ENCODE assay signal across 8 mouse cellular contexts in the genomic region with DNA sequence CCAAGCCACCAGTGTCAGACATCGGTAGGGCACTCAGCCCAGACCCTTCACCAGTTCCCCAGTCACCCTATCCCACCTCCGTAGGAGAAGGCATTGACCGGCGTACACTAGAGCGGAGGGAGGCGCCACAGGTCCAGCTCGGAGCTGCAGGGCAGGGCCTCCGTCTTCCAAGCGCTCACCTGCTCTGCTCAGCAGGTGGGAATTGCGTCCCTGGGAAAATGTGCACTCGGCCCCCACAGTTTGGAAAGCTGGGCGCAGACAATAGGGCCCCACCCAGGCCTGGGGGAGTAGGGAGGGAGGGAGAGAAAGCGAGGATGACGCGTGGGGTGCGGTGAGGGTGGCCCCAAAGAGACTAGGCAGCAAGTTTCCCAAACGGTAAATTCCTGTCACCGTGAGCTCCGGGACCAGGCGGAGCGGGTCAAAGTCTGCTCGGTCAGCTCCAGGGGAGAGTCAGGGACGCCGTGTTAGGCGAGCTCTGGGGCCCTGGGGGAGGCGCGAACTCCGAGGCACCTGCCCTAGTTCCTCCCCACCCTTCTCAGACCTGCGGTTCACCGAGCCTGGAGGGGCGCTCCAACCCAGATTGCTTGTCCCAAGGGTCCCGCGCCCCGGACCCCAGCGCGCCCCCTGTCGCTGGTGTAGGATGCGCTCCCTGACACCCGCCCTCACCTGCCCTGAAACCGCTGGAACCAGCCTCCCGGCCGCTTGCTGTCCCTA. TPM values are rescaled to one million over a fixed set of nuclear protein-coding genes. Genes with fewer than 3 reads are reported as not detected.
DNase-seq lines count a peak whose midpoint lies in the region; ATAC-seq lines count a peak whose summit lies in the region.

No protein-coding gene starts in this region.

- peak overlapping the region; percentile 69; the same call in 1 of the 2 replicates for H3K27ac ChIP-seq in forebrain, embryonic 12.5 days
- peak overlapping the region; percentile 78 for H3K27ac ChIP-seq in hindbrain, embryonic 16.5 days (ENCODE audit: low read depth, low read length)
- peak overlapping the region; percentile 77 for H3K27ac ChIP-seq in liver, embryonic 12.5 days
- no peak overlapping the region for H3K27ac ChIP-seq in neural tube, embryonic 11.5 days (ENCODE audit: low read depth, low read length)

- no peaks in the 10 kb centered on the region for H3K9me3 ChIP-seq in forebrain, embryonic 12.5 days
- H3K9me3 ChIP-seq in hindbrain, embryonic 16.5 days (ENCODE audit: control insufficient read depth, low read length): no peaks in the 10 kb centered on the region
- H3K9me3 ChIP-seq in liver, embryonic 12.5 days (replicated peaks): no peaks in the 10 kb centered on the region
- no peaks in the 10 kb centered on the region for H3K9me3 ChIP-seq in neural tube, embryonic 11.5 days (ENCODE audit: control insufficient read depth, low read length)

- no peak; the same call in 1 of the 2 replicates for ATAC-seq in forebrain, embryonic 12.5 days (ENCODE audit: low FRiP score)
- 0 out of 2 replicates have a peak, but pooled peaks have one; percentile 6 for ATAC-seq in hindbrain, embryonic 16.5 days
- peak; percentile 30; the same call in 1 of the 2 replicates for ATAC-seq in liver, embryonic 12.5 days
- no peak for ATAC-seq in neural tube, embryonic 11.5 days (ENCODE audit: insufficient read depth, low FRiP score, low TSS enrichment)

- no peaks in the 10 kb centered on the region for H3K36me3 ChIP-seq in forebrain, embryonic 12.5 days (replicated peaks)
- no peaks in the 10 kb centered on the region for H3K36me3 ChIP-seq in hindbrain, embryonic 16.5 days (ENCODE audit: control insufficient read depth, insufficient read depth, low read length)
- no peaks in the 10 kb centered on the region for H3K36me3 ChIP-seq in liver, embryonic 12.5 days
- H3K36me3 ChIP-seq in neural tube, embryonic 11.5 days (ENCODE audit: control insufficient read depth, insufficient read depth, low read length): no peaks in the 10 kb centered on the region

- peaks cover 27% of the 10 kb centered on the region for H3K4me1 ChIP-seq in forebrain, embryonic 12.5 days
- peaks cover 23% of the 10 kb centered on the region for H3K4me1 ChIP-seq in hindbrain, embryonic 16.5 days (ENCODE audit: control insufficient read depth, insufficient read depth, low read depth, low read length)
- H3K4me1 ChIP-seq in liver, embryonic 12.5 days: peaks cover 86% of the 10 kb centered on the region
- peaks cover 8% of the 10 kb centered on the region; the same call in 1 of the 2 replicates for H3K4me1 ChIP-seq in neural tube, embryonic 11.5 days (ENCODE audit: control insufficient read depth, insufficient read depth, low read length)

- peak overlapping the region; percentile 63 for H3K4me2 ChIP-seq in forebrain, embryonic 12.5 days
- peak overlapping the region; percentile 82 for H3K4me2 ChIP-seq in hindbrain, embryonic 16.5 days (ENCODE audit: low read length)
- H3K4me2 ChIP-seq in liver, embryonic 12.5 days: peak overlapping the region; percentile 83
- H3K4me2 ChIP-seq in neural tube, embryonic 11.5 days (ENCODE audit: low read depth): peak overlapping the region; percentile 57

- peak overlapping the region; percentile 77 for H3K9ac ChIP-seq in forebrain, embryonic 12.5 days
- H3K9ac ChIP-seq in hindbrain, embryonic 16.5 days (ENCODE audit: low read depth, low read length): peak overlapping the region; percentile 81
- H3K9ac ChIP-seq in liver, embryonic 12.5 days: peak overlapping the region; percentile 52
- peak overlapping the region; percentile 67 for H3K9ac ChIP-seq in neural tube, embryonic 11.5 days (ENCODE audit: low read length)

- 3% methylated on average over 40 of the region's 42 CpGs for WGBS in forebrain, embryonic 12.5 days
- WGBS in hindbrain, embryonic 16.5 days: 1% methylated on average over 42 of the region's 42 CpGs
- WGBS in liver, embryonic 12.5 days (ENCODE audit: insufficient replicate concordance): 4% methylated on average over 42 of the region's 42 CpGs
- 3% methylated on average over 40 of the region's 42 CpGs for WGBS in neural tube, embryonic 11.5 days

- H3K27me3 ChIP-seq in forebrain, embryonic 12.5 days: peaks cover 46% of the 10 kb centered on the region
- no peaks in the 10 kb centered on the region for H3K27me3 ChIP-seq in hindbrain, embryonic 16.5 days (replicated peaks; ENCODE audit: control insufficient read depth, insufficient read depth, low read length)
- H3K27me3 ChIP-seq in liver, embryonic 12.5 days (replicated peaks): peaks cover 49% of the 10 kb centered on the region
- H3K27me3 ChIP-seq in neural tube, embryonic 11.5 days (ENCODE audit: control insufficient read depth, insufficient read depth, low read length): peaks cover 16% of the 10 kb centered on the region

- peak; percentile 62 for DNase-seq in CD4-positive, CD25-positive, alpha-beta regulatory T cell, adult 2 months (ENCODE audit: low read depth, low spot score)
- peak; percentile 58 for DNase-seq in ZHBTc4 (ENCODE audit: low read depth, low spot score)
- no peak for DNase-seq in neural tube, embryonic 11.5 days (ENCODE audit: low spot score)
- no peak for DNase-seq in adrenal gland, postnatal 10 days
- DNase-seq in embryo, embryonic 11 days: no peak

- peak overlapping the region; percentile 64 for H3K4me3 ChIP-seq in forebrain, embryonic 12.5 days (replicated peaks)
- peak overlapping the region; percentile 77 for H3K4me3 ChIP-seq in hindbrain, embryonic 16.5 days (ENCODE audit: low read length)
- H3K4me3 ChIP-seq in liver, embryonic 12.5 days: peak overlapping the region; percentile 66
- peak overlapping the region; percentile 54 for H3K4me3 ChIP-seq in neural tube, embryonic 11.5 days (ENCODE audit: low read depth, low read length)

RNA-seq across cellular contexts. Expression of gene Jup, which starts 0.5 kb away (rescaled TPM):
- 37.6 and 40.5 TPM in 2 replicates for polyA plus RNA-seq in forebrain, embryonic 12.5 days (2016; fragmentation: Nextera tagmentation; extraction: Ambion mirVana)
- 68.8 and 77.7 TPM in 2 replicates for polyA plus RNA-seq in hindbrain, embryonic 16.5 days (2015; fragmentation: Nextera tagmentation; extraction: Ambion mirVana)
- polyA plus RNA-seq in liver, embryonic 12.5 days (2016; fragmentation: Nextera tagmentation; extraction: Ambion mirVana): 23.9 and 24.3 TPM in 2 replicates
- polyA plus RNA-seq in neural tube, embryonic 11.5 days (2014; fragmentation: Nextera tagmentation; extraction: Ambion mirVana): 43.8 and 48.8 TPM in 2 replicates
- total RNA-seq in adrenal gland, postnatal 10 days (2021): 10 to 100 TPM; 89.6 to 99.0 TPM

RNA-seq across cellular contexts. Expression of gene P3h4, which starts 17.6 kb away (rescaled TPM):
- polyA plus RNA-seq in forebrain, embryonic 12.5 days (2016; fragmentation: Nextera tagmentation; extraction: Ambion mirVana): 15.9 and 18.9 TPM in 2 replicates
- polyA plus RNA-seq in hindbrain, embryonic 16.5 days (2015; fragmentation: Nextera tagmentation; extraction: Ambion mirVana): 21.5 and 25.5 TPM in 2 replicates
- 11.0 and 11.2 TPM in 2 replicates for polyA plus RNA-seq in liver, embryonic 12.5 days (2016; fragmentation: Nextera tagmentation; extraction: Ambion mirVana)
- polyA plus RNA-seq in neural tube, embryonic 11.5 days (2014; fragmentation: Nextera tagmentation; extraction: Ambion mirVana): 23.7 and 26.0 TPM in 2 replicates
- 10 to 100 TPM; 29.4 to 30.1 TPM for total RNA-seq in adrenal gland, postnatal 10 days (2021)

RNA-seq across cellular contexts. Expression of gene Fkbp10, which starts 18.5 kb away (rescaled TPM):
- 27.0 and 32.1 TPM in 2 replicates for polyA plus RNA-seq in forebrain, embryonic 12.5 days (2016; fragmentation: Nextera tagmentation; extraction: Ambion mirVana)
- 29.2 and 33.1 TPM in 2 replicates for polyA plus RNA-seq in hindbrain, embryonic 16.5 days (2015; fragmentation: Nextera tagmentation; extraction: Ambion mirVana)
- 20.1 and 23.8 TPM in 2 replicates for polyA plus RNA-seq in liver, embryonic 12.5 days (2016; fragmentation: Nextera tagmentation; extraction: Ambion mirVana)
- 47.7 and 49.4 TPM in 2 replicates for polyA plus RNA-seq in neural tube, embryonic 11.5 days (2014; fragmentation: Nextera tagmentation; extraction: Ambion mirVana)
- total RNA-seq in adrenal gland, postnatal 10 days (2021): 10 to 100 TPM; 46.5 to 49.1 TPM

RNA-seq across cellular contexts. Expression of gene Hap1, which starts 41.1 kb away (rescaled TPM):
- polyA plus RNA-seq in forebrain, embryonic 12.5 days (2016; fragmentation: Nextera tagmentation; extraction: Ambion mirVana): 96.3 and 116 TPM in 2 replicates
- 316 and 333 TPM in 2 replicates for polyA plus RNA-seq in hindbrain, embryonic 16.5 days (2015; fragmentation: Nextera tagmentation; extraction: Ambion mirVana)
- 0.43 and 0.47 TPM in 2 replicates for polyA plus RNA-seq in liver, embryonic 12.5 days (2016; fragmentation: Nextera tagmentation; extraction: Ambion mirVana)
- polyA plus RNA-seq in neural tube, embryonic 11.5 days (2014; fragmentation: Nextera tagmentation; extraction: Ambion mirVana): 10.4 and 10.6 TPM in 2 replicates
- total RNA-seq in adrenal gland, postnatal 10 days (2021): 10 to 100 TPM; 42.8 to 54.2 TPM

RNA-seq across cellular contexts. Expression of gene Nt5c3b, which starts 44.6 kb away (rescaled TPM):
- polyA plus RNA-seq in forebrain, embryonic 12.5 days (2016; fragmentation: Nextera tagmentation; extraction: Ambion mirVana): 106 and 111 TPM in 2 replicates
- polyA plus RNA-seq in hindbrain, embryonic 16.5 days (2015; fragmentation: Nextera tagmentation; extraction: Ambion mirVana): 127 TPM in 2 replicates
- 38.3 and 38.6 TPM in 2 replicates for polyA plus RNA-seq in liver, embryonic 12.5 days (2016; fragmentation: Nextera tagmentation; extraction: Ambion mirVana)
- polyA plus RNA-seq in neural tube, embryonic 11.5 days (2014; fragmentation: Nextera tagmentation; extraction: Ambion mirVana): 110 TPM in 2 replicates
- total RNA-seq in adrenal gland, postnatal 10 days (2021): 10 to 100 TPM; 42.6 to 54.8 TPM

Comparison
In these comparisons a context has a peak if more than half of its experiments do, and no peak if none do; other contexts are left out.
1. DNase-seq: peak in CD4-positive, CD25-positive, alpha-beta regulatory T cell, adult 2 months (single experiment) and ZHBTc4 (single experiment); none in neural tube, embryonic 11.5 days (single experiment), adrenal gland, postnatal 10 days (single experiment) and embryo, embryonic 11 days (single experiment).
2. ATAC-seq: peak in hindbrain, embryonic 16.5 days (single experiment) and liver, embryonic 12.5 days (single experiment); none in forebrain, embryonic 12.5 days (single experiment) and neural tube, embryonic 11.5 days (single experiment).
3. Peak in every context shown above with its lines, with median percentiles within 50 percentile points of each other: H3K4me2 ChIP-seq, H3K4me3 ChIP-seq and H3K9ac ChIP-seq.